Mouse (Mus musculus): ENCODE data around the gene Rc3h1. TPM values are rescaled to one million over a fixed set of nuclear protein-coding genes. Genes with fewer than 3 reads are reported as not detected.
"Not testable (repeated sequence)": the region's sequence is repeated elsewhere in the genome, so short reads cannot be mapped to it uniquely, and the experiment has no call there.

Gene Rc3h1
- total RNA-seq (2021): 10 to 100 TPM; 42.2 to 44.3 TPM
- long read RNA-seq, experiment 1, full-length matches to known transcripts: 1 of 5 reads
- long read RNA-seq, experiment 1, partial matches to known transcripts: 0 of 5 reads
- long read RNA-seq, experiment 1, other reads (novel, unspliced or antisense): 4 of 5 reads
- long read RNA-seq, experiment 2, partial matches to known transcripts: 0 of 16 reads
- long read RNA-seq, experiment 2, other reads (novel, unspliced or antisense): 16 of 16 reads

DNA sequence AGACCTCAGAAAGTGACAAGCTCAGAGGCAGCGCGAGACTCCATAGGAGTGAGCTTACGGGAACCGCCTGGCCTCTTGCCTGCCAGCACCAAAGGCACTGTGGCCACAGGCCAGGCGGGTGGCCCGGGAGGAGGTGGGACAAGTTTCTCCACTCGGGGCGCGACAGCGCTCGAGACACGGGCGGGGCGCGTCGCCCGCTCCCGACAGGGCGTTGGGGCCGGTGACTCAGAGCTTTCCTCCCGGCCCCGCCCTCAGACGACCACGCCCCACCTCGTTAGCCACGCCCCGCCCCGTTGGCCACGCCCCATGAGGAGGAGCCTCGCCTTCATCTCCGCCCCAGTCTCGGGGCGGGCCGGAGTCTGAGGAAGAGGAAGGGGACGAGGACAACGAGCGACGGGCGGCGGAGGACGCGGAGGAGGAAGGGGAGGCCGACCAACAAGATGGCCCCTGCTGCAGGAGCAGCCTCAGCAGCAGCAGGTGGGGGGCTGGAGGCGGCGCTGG lies at the start of gene Rc3h1:
TSS of gene Rc3h1 (plus strand) at position 362 of the 501 bp plus-strand sequence.
- DNase-seq (ENCODE audit: low spot score in 2 of 2): peak; percentile 97 to 99

- DNase-seq (ENCODE audit: low spot score in 2 of 2): no peak
These were observed 48.1 kb upstream of the Rc3h1 start for GRCm38 (mm10) chr1:160858132-160858531.

DNA sequence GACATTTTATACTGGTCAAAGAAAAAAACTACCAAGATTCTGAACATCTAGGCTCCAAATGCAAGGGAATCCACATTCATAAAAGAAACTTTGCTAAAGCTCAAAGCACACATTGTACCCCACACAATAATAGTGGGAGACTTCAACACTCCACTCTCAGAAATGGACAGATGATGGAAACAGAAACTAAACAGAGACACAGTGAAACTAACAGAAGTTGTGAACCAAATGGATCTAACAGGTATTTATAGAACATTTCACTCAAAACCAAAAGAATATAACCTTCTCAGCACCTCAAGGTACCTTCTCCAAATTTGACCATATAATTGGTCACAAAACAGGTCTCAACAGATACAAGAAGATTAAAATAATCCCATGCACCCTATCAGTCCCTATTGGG lies 46.3 kb upstream of the Rc3h1 start:
- DNase-seq (ENCODE audit: low spot score in 2 of 2): not testable (repeated sequence)

DNA sequence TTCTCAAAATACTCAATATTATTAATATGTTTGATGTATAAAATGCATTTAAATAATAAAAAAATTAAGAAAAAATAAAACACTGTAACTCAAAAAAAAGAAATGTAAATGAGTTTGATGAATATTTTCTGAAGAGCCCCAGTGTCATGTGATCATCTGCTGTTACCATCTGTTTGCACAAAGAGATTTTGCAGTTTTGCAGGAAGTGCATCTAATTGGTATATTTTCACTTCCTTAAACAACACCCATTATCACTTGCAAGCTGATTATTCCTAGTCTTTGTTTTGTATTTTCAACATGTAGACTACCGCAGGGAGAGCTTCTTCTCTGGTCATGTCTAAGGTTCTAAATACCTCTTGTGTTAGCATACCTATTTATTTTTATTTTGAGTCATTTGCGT lies 45.1 kb upstream of the Rc3h1 start:
- no peak for DNase-seq (ENCODE audit: low spot score in 2 of 2)

DNA sequence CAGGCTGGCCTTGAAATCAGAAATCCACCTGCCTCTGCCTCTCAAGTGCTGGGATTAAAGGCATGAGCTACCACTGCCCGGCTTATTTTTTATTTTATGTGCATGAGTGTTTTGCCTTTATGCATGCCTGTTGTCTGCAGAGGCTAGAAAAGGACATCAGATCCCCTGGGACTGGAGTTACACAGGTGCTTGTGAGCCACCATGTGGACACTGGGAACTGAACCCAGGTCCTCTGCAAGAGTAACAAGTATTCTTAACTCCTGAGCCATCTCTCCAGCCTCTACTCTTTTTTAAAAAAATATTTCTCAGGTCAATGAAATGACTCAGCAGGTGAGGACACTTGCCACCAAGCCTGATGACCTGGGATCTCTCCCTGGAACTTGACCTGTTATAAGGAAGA lies 44.6 kb upstream of the Rc3h1 start:
- no peak for DNase-seq (ENCODE audit: low spot score in 2 of 2)

DNA sequence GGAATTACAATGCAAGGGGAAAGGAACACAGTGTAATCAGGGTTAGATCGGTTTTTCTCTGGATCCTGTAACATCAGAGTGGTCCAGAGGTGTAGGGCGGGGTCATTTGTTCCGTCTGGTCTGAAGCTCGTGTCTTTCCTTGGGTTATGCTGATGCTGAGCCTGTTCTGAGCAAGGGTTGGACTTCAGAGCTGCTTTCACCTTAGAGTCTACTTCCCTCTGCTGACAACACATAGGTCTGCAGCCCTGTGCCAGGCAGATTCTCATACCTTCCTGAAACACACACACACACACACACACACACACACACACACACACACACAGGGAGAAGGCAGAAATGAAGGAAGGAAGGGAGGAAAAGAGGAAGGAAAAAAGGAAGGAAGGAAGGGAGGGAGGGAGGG lies 43.2 kb upstream of the Rc3h1 start:
- DNase-seq (ENCODE audit: low spot score in 2 of 2): peak in 1 of 2 experiments; percentile 4

GRCm38 (mm10) chr1:160874757-160875156 lies 31.5 kb upstream of the Rc3h1 start:
- DNase-seq (ENCODE audit: low spot score in 2 of 2): no peak

- DNase-seq (ENCODE audit: low spot score in 2 of 2): no peak
These were observed 29.2 kb upstream of the Rc3h1 start for GRCm38 (mm10) chr1:160876968-160877367.

DNA sequence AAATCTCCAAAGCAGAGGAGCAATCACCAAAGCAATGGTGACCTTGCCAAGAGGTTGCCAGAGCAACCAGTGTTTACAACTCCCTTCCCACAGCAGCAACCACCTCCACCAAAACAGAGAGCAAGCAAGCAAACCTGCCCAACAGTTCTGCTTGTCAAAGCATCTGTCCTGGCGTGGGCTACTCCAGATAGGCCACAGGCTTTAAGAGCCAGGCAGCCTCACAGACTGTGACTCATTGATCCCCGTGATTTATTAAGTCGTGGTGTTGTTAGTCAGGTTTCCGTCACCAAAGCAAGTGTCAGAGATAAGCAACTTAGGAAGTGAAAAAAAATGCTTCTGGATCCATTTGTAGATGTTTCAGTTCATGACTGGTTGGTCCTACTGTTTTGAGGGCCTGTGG lies 27.7 kb upstream of the Rc3h1 start:
- DNase-seq (ENCODE audit: low spot score in 2 of 2): no peak

GRCm38 (mm10) chr1:160881378-160881777 lies 24.8 kb upstream of the Rc3h1 start:
- not testable (repeated sequence) for DNase-seq (ENCODE audit: low spot score in 2 of 2)

DNA sequence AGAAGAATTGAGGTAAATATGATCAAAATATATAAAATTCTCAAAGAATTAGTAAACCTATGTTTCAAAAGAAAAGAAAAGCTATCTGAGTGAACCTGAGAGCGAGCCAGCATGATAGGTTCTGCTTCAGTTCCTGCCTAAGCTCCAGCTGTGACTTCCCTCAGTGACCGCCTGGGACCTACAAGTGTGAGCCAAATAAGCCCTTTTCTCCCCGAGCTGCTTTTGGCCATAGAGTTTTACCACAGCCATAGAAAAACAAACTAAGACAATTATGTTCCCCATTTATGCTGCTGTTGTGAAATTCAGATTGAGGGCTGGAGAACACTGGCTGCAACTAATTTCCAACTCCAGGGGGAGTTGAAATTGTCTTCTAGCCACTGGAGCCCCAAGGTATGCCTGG lies 24.2 kb upstream of the Rc3h1 start:
- DNase-seq (ENCODE audit: low spot score in 2 of 2): no peak

GRCm38 (mm10) chr1:160884273-160884672 lies 21.9 kb upstream of the Rc3h1 start:
- no peak for DNase-seq (ENCODE audit: low spot score in 2 of 2)

DNA sequence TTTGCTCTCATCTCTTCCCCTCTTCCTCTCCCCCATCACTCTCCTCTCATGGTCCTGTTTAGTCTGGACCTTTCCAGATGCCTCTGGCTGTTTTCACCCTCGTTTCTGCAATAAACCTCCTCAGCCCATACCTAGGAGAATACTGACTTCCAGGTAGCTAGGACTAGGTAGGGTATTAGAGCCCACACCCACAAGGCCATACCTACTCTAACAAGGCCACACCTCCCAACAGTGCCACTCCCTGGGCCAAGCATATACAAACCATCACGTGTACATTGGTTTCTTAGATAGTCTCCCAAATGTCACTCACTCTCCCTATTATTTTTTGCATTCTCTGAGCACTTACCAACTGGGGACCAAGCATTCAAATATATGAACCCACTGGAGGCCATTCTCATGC lies 21.2 kb upstream of the Rc3h1 start:
- DNase-seq (ENCODE audit: low spot score in 2 of 2): no peak

GRCm38 (mm10) chr1:160899701-160900100 lies 6.5 kb upstream of the Rc3h1 start:
- no peak for DNase-seq (ENCODE audit: low spot score in 2 of 2)

DNA sequence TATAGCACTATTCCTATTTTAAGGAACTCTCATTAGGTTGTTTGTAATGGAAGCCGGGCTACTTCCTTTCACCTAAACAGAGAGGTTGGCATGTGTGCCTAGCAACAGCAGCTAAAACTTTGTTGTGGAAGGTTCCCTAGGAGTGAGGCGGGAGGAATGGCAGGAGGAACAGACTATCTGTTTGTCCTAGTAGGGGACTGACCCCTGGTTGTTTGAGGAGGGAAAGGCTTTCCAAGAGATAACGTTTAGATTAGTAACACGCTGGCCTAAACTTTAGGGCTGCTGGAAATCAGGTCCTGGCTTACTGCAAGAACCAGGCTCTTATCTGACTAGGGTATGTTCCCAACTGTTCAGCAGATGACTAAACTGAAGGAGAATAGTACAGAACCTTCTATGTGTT lies 2.2 kb upstream of the Rc3h1 start:
- DNase-seq (ENCODE audit: low spot score in 2 of 2): no peak

GRCm38 (mm10) chr1:160906558-160907481 lies 602 bp downstream of the Rc3h1 start:
- peak; percentile 44 to 50 for DNase-seq (ENCODE audit: low spot score in 2 of 2)

DNA sequence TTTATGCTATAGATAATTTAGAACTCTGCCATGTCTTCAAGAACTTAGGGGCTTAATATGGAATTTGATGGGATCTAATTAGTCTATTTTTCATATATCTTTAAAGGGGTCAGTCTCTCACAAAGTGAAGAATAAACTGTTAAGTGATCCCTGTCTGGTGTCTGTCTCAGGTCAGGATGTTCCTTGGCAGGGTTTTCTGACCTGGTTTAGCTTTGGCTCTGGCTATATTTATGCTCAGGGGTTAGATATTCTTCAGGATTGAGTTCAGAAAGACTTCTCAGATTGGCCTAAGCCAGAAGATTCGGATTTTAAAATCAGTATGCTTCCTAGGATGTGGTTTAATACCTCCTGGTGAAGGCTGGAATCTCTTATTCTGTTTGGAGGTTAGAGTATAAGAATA lies 4.0 kb downstream of the Rc3h1 start:
- no peak for DNase-seq (ENCODE audit: low spot score in 2 of 2)

GRCm38 (mm10) chr1:160910812-160911211 lies 4.6 kb downstream of the Rc3h1 start:
- DNase-seq (ENCODE audit: low spot score in 2 of 2): no peak

DNA sequence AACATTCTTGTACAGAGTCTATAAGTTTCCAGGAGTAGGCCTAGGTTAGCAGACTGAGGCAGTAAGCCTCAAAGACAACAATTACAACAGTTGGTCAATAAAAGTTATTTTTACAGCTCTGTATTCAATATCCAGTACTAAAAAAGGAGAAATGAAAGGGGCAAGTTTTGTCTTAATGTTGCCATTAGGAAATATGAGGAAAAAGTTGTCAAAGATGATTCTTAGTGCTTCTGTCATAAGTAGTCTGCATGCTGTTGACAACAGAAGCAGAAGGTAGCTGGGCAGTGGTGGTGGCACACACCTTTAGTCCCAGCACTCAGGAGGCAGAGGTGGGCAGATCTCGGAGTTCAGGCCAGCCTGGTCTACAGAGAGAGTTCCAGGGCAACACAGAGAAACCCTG lies 13.2 kb downstream of the Rc3h1 start:
- no peak for DNase-seq (ENCODE audit: low spot score in 2 of 2)

DNA sequence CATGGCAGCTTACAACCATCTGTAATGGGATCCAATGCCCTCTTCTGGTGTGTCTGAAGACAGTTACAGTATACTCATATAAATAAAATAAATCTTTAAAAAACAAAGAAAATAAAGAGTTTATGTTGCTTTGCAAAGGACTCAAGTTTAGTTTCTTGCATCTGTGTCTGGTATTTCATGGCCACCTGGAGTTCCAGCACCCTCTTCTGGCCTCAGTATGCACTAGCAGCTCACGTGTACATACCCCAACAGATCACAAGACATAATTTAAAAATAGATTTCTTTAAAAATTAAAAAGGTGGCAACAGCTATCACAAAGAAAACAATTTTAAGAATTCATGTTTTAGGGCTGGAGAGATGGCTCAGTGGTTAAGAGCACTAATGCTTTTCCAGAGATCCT lies 15.7 kb downstream of the Rc3h1 start:
- DNase-seq (ENCODE audit: low spot score in 2 of 2): no peak

GRCm38 (mm10) chr1:160931320-160931719 lies 25.1 kb downstream of the Rc3h1 start:
- DNase-seq (ENCODE audit: low spot score in 2 of 2): no peak

- DNase-seq (ENCODE audit: low spot score in 2 of 2): peak in 1 of 2 experiments; percentile 47
These were observed 27.8 kb downstream of the Rc3h1 start for GRCm38 (mm10) chr1:160933896-160934482.
